Mouse (Mus musculus): Measurements from ENCODE around the gene Tmem132e.

DNA sequence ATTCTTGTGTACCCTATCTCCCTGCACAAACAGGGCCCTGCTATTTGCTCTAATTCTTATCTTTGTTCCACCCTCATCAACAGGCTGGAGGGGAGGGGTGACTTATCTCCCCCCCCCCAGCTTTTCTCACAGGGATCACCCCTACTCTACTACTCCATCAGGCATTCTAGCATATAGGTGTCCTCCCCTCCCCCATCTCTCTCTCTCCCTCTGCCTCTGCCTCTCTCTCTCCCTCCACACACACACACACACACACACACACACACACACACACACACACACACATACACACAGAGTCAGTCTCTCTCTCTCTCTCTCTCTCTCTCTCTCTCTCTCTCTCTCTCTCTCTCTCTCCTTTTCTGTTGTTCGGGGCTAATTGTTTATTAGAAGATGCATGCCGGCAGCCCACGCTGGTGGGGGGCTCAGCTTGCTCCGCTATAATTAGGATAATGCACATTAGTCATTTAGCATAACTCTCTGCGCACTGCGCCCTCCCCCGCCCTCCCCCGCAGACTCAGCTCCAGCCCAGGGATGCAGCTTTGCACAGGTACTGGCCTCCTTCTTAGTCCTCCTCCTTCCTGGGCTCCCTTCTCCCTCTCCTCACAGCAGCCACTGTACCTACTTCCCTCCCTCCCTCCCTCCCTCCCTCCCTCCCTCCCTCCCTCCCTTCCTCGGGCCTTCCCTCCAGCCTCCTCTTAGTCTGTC lies 29.8 kb downstream of the Tmem132e start:
- TF ChIP-seq EP300 (IDR thresholded peaks at IDR 0.05; ENCODE audit: low read depth) = no peak
- TF ChIP-seq CTCF (IDR thresholded peaks at IDR 0.05; ENCODE audit: low read depth) = no peak

Measured in heart, postnatal 0 days (tissue).